Mouse (Mus musculus) T-helper 2 cell (primary cell): ENCODE data around the gene Tlcd1.

Experiments
- in situ Hi-C: fragments of 300-600 bp; cut with MboI, MseI; formaldehyde crosslinking; loops from one replicate; pipeline ENCODE4 v1.15.1; 2025; ENCODE audit warnings: high pct_unique_total_duplicates

Gene Tlcd1

DNA sequence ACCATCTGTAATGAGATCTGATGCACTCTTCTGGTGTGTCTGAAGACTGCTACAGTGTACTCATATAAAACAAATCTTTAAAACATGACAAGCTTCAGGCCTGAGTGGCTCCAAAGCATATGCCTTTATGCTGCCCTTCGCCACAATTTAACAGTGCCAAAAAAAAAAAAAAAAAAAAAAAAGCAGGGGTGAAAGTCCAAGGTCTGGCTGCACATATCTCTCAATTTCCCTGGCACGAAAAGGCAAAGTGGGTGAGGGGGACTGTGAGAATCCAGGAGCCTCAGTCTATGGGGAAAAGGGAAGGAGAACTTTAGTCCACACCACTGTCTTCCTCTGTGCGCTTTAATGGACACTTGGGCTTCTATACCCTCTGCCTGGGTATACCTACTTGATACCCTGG lies 25.9 kb downstream of the Tlcd1 start:
- in situ Hi-C loops: no loop called here

DNA sequence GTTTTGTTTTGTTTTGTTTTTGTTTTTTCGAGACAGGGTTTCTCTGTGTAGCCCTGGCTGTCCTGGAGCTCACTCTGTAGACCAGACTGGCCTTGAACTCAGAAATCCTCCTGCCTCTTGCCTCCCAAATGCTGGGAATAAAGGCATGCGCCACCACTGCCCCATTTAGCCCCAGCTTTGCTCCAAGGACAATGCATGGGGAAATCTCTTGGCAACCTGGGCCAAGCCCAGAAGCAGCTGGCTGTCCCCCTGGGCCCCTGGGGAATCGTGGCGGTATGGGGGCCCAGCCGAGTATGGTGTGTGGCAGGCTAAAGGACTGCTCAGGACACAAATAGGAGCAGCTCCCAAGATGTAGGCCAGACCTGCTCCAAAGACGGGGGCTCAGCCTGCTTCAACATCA lies 27.8 kb downstream of the Tlcd1 start:
- in situ Hi-C loops: no loop called here

DNA sequence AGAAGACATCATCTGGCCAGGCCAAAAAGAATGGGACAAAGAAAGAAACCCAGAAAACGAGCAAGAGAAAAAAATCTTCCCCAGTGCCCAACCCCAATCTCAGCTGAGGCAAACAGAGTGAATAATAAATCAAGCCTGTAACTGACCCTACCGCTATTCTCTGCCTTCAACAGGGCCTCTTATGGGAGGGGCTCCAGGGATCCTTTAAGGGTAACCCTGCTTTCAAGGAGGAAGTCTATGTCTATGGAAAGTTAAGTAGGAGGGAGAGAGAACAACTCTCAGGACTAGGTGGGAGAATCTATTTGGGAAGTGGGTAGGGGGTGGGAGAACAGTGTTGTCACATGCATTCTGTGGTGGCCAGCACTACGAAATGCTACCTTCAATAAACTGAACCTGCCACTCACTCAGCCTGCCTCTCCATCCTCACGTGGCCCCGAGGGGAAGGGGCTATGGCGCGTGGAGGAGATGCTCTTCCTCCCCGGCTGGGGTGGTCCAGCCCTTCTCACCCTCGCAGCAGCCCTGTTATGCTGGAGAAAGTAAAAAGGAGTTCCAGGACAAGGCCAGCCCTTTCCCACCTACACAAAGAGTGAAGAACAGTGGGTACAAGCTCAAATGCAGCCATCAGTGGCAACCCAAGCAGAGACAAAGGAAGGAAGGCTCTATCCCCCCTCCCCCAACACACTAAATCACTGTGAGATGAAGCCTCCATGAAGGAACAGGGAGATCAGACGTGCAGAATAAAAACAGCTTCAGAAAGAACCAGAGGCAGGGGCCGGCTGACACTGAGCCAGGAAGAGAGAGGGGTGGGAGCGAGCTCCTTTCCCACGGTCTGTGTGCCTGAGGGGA lies 29.1 kb downstream of the Tlcd1 start:
- in situ Hi-C loops: no loop called here

DNA sequence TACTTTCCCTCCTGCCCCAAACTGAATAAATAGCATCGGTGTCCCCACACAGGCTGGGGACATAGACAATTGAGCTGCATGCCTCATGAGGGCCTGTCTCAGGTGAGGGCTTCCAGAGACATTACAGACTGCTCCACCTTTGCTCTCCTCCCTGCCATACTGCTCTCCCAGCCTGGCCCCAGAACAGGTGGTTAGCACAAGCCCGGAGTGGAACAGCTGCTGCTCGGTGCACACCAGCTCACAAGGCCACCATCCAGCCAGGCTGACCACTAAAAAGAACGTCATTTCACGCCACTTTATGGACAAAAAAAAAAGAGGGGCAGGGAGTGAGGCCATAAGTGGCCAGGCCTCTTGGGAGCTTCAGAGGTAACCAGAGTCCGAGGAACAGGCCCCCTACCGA lies 30.7 kb downstream of the Tlcd1 start:
- in situ Hi-C loops: no loop called here

- in situ Hi-C loops: loop anchor here (10.0 kb wide), 1 partner anchor 1815 kb away; no protein-coding TSS in a partner anchor
Measured at GRCm38 (mm10) chr11:78209886-78210285, 33.4 kb downstream of the Tlcd1 start.

DNA sequence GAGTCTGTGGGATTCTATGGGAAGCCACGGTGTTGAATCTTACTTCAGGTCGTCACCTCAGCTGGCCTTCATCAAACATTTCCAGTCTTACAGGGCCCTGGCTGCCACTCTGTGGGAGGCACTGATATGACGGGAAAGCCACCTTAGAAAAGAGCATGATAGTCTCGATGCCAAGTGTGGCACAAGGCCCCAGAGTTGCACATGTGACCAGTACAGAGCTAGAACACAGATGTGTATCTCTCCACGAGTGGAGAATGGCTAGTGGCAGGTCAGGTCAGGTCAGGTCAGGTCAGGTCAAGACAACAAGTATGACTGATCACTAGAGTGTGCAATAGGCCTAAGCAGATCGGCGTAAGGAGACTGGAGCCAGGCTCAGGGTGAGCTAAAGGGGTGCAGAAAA lies 34.1 kb downstream of the Tlcd1 start:
- in situ Hi-C loops: loop anchor here (10.0 kb wide), 1 partner anchor 1814 kb away; no protein-coding TSS in a partner anchor

DNA sequence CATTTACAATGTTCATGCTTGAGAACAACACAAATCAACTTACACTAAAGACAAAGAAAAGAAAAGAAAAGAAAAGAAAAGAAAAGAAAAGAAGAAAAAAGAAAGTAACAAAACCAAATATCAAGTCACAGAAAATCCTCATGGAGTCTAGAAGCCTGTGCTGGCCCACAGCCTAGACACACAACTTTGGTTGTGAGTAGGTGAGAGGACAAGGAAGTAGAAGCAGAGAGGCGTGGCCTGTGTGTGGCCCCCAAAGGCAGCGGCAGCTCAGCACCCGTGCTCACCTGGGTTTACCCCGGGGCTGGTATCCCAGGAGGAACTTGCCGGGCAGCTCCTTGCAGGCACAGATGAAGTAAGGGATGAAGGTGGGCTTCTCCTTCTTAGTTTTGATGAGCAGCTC lies 35.0 kb downstream of the Tlcd1 start:
- in situ Hi-C loops: loop anchor here (10.0 kb wide), 1 partner anchor 1813 kb away; no protein-coding TSS in a partner anchor

- in situ Hi-C loops: loop anchor here (10.0 kb wide), 1 partner anchor 1812 kb away; no protein-coding TSS in a partner anchor
Measured at GRCm38 (mm10) chr11:78213086-78213817, 36.7 kb downstream of the Tlcd1 start.

DNA sequence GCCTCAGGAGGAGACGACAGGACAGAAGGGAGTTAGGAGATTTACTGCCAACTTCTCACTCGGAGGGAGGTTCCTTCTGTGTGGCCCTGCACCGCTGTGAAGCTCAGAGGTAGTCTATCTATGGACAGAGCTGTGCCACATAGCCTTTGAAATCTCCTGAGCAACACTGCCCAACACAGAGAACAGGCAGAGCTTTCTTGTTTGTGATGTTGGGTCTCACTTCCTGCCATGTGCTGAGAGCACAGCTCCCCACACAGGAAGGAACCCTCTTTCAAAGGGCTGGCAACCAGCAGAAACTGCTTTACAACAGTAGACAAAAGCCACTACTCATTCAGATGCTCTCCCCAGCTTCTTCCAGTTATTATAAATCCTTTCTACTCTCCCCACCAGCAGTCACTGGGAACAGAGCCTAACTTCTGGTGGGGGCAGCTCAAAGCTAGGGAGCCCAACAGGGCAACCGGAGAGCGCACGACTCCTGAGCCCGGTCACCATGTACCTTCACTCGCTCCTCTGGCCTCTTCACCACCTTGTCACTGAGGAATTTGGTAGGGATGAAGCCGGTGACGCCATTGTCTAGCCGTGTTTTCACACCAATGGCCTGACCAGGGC lies 39.3 kb downstream of the Tlcd1 start:
- in situ Hi-C loops: loop anchor here (10.0 kb wide), 1 partner anchor 1809 kb away; no protein-coding TSS in a partner anchor

DNA sequence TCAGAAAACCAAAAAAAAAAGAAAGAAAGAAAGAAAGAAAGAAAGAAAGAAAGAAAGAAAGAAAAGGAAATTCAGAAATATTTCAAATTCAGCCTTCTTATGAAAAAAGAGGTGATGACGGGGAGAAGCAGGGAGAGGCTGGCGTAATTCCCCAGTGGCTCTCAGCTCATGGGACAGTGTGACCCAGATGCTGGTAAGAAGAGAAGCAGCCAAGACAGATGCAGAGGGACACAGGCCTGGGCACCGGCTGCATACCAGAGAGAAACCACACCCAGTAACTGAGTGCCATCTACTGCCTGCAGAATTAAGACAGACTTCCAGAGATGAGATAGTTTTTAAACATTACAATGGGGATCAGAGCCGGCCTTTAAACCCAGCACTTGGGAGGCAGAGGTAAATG lies 47.1 kb downstream of the Tlcd1 start:
- in situ Hi-C loops: no loop called here
